Mouse (Mus musculus) spleen, adult 2 months (tissue): Measurements from ENCODE around the gene Ankrd12.

ENCODE experiments used
- CTCF ChIP-seq: fragments of 200-500 bp; IDR thresholded peaks from 2 replicates; pipeline ENCODE4 v1.5.1; 2011; ENCODE audit warnings: mild to moderate bottlenecking, inconsistent platforms; ENCODE audit not compliant: insufficient read depth, insufficient read length, insufficient replicate concordance; ENCODE audit errors: extremely low read depth
- POLR2A ChIP-seq: fragments of 200-500 bp; IDR thresholded peaks from 2 replicates; pipeline ENCODE4 v1.6.1; 2011; ENCODE audit warnings: low read depth, low read length, inconsistent platforms

- TF ChIP-seq POLR2A: no peak
- TF ChIP-seq CTCF: no peak
These were observed 1.1 kb downstream of the Ankrd12 start for GRCm38 (mm10) chr17:66075827-66076173.
